Mouse (Mus musculus) retina, postnatal 1 day (tissue): ENCODE measurements at regions not wholly inside any gene's neighbourhood (a gene's known extent, or its start where the extent isn't known, plus 50 kb on each side); places are given as distances from the start of the nearest gene placed in this dataset.
"Not testable (repeated sequence)": the region's sequence is repeated elsewhere in the genome, so short reads cannot be mapped to it uniquely, and the experiment has no call there.

Experiments
- DNase-seq: peaks from one replicate; pipeline ENCODE4 v3.0.0-alpha.2; 2012

DNA sequence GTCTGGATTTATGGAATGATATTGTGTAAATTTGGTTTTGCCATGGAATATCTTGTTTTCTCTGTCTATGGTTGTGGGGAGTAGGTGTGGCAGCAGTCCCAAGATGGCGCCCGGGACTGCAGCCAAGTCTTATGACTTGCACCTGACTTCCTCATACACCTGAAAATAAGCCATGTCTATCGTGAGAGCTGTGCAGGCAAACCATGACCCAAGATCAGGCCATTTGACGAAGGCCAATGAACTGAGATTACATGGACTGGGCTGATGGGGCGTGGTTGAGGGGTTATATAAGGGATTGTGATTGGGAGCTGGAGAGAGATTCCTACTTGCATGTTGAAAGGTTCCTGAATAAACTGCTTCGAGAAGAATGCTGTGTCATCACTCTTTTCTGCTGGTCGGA is 139.5 kb downstream of the Slc6a15 start:
- not testable (repeated sequence) for DNase-seq

DNA sequence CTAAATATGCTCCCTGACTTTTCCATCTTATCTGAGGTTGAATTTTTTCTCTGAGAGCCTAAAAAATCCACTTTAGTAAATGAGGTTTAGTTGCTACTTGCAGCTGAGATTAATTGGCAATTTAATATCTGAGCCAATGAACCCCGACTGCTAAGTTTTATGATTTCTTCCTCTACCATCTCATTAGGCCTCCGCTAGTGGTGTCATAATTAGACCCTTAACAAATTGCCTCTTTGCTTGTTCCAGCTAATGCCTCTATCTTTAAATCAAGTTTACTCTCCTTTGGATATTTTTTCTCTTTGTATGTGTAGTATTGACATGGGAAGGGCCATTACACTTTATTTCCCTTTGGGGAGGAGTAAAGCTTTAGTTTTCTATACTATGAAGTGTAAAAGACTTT is 176.9 kb downstream of the Slc6a15 start:
- DNase-seq: no peak

DNA sequence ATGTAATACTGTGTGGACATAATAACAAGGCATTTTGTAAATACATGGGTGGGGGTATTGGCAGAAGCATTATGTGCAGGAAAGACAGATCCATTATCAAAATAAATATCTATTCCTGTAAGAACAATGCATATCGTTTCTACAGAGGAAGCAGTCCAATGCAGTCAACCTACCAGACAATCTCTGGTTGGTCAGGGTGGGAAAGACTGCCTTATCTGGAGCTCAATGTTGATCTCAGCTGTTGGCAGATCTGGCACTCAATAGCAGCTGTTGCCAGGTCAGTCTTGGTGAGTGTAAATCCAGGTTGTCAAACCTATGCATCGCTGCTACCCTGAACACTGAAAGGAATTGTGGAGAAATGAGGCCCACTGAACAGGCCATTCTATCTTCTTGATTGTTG is 181.9 kb downstream of the Slc6a15 start:
- no peak for DNase-seq

DNA sequence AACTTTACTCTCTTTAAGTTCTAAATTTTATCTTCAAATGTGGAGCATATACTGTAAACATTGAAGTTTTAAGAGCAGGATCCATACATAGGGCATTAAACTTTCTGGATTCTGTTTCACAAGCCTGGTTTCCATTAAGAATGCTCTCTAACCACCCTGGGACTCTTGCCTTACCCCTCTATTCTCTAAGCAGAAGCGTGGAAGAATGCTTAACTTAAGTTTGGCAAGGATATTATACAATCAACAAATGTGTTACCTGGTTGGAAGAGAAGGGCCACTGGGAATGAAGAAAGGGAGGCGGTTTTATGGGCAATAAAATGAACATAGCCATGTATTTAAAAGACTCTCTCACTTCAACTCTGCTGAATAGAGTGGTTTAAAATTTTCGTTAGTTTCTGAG is 217.5 kb downstream of the Slc6a15 start:
- DNase-seq: no peak

DNA sequence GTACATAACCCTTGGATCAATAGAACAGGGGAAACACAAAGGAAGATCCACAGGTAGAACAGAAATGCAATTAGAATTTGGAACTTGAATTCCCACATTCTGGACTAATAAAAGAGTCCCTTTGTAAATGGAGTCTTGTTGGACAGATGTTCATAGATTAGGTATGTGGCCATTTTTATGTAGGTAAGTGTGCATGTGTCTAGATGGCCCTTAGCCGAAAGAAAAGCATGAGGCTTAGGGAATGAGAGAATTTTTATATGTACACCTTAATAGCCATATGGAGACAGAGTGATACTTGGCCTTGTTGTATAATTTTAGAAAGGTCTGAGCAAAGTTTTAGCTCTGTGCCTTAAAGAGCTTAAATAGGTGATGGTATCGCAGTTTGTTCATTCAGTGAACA is 217.9 kb downstream of the Slc6a15 start:
- no peak for DNase-seq

DNA sequence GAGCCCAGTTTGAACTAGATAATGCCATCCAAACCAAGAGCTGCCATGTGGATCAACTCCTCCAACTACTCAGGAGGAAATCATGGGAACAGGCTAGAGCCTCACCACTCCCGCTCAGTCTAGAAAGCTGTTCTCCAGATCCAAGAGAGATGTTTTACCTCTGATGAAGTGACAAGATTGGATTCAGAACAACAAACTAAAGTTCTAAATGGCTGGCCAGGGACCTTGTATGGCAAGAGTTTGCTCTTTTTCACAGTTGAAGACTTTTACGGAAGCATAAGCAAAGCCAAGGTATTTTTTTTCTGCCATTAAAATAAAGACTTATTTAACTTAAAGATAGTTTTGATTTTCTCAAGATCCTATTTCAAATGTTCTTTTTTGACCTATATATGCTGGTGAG is 224.4 kb downstream of the Slc6a15 start:
- no peak for DNase-seq

DNA sequence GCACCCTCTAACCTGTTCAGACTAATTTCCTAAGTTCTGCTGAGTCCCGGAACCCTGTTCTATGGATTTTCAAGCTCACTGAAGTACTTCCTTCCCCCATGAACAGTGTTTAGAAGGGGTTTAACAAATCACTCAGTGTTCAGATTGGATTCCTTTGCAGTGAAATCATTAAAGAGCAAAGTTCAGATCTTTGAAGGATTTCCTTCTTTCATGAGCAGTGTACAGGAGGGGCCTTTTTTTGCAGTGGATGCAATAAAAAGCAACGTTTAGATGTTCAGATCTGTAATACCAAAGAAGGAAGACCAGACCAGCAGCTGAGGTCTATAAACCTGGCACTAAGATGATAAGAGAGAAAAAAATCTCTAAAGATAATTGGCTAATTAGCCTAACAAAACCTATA is 273.6 kb downstream of the Slc6a15 start:
- no peak for DNase-seq

DNA sequence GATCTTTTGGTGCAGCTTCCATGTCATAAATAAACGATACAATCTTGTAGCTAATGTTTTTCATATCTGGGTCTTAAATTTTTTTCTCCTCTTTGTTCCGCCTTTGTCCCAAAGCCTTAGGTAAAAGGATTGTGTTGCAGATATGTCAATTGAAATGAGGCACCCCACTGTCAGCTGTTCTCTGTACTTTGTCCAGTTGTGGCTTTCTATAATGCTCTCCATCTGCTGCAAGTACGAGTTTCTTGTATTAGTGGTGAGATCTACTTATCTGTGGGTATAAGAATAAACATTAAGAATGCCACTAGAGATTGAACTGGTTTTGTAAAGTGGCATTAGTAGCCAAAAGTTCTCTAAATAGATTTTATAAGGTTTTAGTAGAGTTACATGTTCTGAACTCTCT is 282.3 kb downstream of the Slc6a15 start:
- DNase-seq: no peak

DNA sequence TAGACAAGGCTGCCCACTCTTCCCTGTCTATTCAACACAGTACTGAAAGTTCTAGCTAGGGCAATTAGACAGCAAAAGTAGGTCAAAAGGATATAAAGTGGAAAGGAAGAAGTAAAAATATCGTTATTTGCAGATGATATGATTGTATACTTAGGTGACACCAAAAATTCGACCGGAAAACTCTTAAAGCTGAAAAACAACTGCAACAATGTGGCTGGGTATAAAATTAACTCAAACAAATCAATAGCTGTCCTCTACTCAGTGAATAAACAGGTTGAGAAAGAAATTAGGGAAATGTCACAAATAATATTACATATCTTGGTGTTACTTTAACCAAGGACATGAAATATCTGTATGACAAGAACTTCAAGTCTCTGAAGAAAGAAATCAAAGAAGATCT is 305.5 kb downstream of the Slc6a15 start:
- DNase-seq: no peak

DNA sequence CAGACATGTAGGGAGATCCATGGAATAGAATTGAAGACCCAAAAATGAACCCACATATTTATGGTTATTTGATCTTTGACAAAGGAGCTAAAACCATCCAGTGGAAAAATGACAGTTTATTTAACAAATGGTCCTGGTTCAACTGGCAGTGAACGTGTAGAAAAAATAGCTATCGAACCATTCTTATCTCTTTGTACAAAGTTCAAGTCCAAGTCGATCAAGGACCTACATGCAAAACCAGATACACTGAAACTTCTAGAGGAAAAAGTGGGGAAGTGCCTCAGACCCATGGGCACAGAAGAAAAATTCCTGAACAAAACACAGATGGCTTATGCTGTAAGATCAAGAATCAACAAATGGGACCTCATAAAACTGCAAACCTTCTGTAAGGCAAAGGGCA is 306.2 kb downstream of the Slc6a15 start:
- no peak for DNase-seq

DNA sequence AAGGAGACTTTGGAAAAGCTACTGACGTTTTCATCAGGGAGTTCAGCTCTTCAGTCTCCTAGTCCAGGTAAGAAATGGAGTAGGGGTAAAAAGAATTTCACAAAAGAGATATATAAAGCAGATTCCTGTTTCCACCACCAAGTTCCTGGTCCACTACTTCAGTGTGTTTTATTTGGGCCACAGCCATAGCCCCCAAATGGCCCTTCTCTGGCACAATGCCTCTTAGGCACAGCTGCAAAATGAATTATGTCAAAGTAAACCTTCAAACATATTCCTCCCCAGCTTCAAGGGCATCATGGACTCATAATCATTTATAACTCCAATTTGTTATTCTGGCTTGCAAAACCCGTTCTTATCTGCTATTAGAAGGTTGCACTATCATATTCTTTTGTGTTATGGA is 325.1 kb downstream of the Slc6a15 start:
- DNase-seq: no peak

DNA sequence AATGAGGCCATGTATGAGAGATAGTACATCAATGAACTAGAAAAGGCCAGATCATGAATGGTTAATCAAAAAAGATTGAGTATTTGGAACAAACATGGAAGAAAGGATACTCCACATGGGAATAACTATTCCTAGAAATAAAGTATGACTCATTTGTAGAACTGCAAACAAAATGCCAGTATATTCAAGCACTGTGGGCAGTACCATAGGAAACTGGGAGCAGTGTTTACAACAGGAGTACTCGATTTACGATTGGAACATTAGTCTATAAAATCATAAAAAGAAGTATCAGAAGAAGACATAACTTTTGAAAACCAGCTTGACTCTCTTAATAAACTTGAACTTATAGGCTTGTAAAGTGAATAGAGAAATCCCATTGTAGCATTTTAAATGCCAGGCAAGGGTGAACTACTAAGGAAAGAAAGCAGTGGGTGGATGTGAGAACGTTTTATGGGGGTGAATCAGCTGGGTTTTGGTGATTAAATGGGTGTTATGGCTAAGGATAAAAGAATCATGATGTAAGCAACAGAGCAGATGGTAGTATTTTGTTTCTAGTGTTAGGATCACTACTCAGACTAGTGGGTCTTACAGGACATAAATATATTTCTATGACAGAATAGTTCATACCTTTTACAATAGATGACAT is 347.6 kb downstream of the Slc6a15 start:
- DNase-seq: no peak

DNA sequence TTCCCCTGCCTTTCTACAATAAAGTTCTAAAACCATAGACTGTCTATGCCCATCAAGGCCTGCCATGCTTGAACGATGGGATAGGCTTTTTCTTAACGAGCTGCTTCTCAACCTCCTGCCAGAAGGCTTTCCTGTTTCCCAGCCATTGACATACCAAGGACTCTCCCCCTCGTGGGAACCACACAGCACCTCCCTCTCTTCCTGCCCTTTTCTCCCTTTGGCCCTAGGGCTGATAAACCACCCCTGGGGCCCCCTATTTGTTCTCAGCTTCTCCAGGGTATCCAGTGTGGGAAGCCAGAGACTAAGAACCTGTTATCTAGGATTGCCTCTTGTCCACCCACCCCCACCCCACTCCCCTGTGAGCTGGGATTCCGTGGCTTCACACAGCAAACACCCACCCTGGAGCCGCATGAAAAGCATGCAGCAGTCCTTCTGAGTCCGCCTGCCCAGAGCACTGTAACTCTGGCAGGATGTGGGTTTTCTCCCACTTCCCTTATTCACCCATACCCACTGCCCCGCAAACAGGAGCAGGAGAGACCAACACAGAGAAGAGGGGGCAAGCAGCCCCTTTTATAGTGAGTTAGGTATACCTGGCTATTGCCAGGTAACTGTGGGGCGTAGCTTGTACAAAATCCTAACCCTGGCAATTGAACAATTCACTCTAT is 351.5 kb downstream of the Slc6a15 start:
- no peak for DNase-seq

DNA sequence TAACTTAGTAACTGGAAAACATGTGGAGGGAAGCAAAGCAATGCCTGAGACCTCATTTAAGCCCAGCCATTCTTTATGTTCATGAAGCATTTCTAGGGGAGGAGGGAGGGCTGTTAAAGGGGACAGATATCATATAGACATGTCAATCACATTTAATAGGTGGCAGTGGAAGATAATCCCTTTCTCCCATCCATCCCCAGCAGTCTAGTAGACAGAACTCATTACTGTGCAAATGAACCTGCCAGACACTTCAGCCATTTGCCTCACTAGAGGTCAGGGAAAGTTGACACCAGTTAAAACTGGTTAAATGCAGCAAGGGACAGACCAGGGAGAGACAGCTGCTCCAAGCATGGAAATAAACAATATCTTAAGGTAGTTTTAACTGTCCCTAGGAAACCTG is 359.1 kb downstream of the Slc6a15 start:
- DNase-seq: peak; percentile 86

DNA sequence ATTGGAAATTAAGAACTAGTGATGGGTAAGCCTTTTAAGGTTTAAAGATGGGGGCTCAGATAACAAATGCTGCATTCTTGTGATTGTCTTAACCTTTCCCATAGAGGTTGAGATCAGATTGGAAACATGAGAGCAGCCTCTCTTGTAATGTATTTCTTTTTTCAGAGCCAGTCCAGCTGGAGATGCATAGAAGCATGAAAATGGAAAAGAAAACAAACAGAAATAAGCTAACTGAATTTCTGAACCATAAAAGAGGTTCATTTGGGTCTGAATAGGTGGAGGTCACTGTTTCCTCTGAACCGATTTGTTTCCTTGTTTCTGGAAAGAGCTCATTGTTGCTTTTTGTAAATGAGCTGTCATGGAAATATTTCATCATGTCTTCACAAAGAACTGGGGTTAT is 363.9 kb downstream of the Slc6a15 start:
- DNase-seq: peak; percentile 47

DNA sequence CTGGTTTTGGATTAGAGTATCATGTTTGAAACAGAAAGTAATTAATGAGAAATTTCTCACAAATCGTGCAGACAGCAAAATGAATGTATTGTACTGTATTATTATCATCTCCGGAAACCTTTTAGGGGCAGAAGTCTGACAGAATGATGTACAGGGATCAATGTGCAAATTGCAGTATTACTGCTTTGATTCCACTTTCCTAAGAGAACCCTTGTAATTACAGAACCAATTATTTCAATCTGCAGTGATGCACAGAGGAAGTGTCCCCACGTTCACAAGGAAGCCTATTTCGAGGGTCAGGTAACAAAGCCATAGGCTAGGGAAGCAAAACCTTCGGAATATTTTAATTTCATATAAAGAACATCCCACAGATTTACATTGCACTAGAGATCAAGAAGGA is 364.4 kb downstream of the Slc6a15 start:
- peak; percentile 40 for DNase-seq

DNA sequence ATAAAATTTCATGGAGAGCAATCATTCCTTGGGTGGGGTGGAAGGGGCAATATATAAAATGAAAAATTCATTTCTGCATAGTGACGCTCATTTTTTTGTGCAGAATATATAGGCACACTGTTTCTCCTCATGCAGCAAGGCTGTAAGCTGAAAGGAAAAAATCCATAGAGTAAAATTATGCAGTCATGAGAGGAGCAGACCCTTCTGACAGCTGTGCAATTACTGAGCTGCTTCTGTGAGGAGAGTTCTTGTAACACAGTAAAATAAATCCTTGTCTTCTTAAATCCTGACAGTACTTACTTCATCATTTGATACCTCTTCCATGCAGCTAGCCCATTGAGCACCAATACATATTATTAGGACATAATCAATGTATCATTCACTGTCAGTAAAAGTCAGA is 362.7 kb upstream of the Gm21293 start:
- no peak for DNase-seq

DNA sequence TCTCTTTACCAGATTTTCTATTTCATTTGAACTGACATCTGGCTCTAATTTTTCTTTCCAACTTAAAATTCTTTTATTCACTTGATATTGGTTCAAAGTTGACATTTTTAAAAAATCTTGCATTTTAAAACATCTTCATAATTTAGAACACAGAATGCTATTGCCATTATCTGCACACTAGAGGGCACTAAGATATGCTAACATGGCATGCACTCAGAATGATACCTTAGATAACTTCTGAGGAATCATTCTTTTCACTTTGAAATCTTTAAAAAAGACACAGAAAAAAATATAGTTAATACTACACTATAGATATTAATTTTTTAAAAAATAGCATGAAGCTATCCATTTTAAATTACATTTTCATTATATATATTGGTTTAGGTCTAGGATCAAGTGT is 357.9 kb upstream of the Gm21293 start:
- DNase-seq: no peak

DNA sequence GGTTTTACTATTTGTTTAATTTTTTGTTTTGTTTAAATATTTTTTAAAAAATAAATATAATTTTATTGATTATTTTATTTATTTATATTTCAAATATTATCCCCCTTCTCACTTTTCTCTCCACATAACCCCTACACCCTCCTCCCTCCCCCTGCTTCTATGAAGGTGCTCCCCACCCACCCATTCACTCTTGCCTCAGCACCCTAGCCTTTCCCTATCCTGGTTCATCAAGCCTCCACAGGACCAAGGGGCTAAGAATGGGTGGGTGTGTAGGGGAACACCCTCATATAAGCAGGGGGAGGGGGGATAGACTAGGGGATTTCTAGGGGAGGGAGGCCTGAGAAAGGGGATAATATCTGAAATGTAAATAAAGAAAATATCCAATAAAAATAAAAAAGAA is 313.7 kb upstream of the Gm21293 start:
- no peak for DNase-seq

DNA sequence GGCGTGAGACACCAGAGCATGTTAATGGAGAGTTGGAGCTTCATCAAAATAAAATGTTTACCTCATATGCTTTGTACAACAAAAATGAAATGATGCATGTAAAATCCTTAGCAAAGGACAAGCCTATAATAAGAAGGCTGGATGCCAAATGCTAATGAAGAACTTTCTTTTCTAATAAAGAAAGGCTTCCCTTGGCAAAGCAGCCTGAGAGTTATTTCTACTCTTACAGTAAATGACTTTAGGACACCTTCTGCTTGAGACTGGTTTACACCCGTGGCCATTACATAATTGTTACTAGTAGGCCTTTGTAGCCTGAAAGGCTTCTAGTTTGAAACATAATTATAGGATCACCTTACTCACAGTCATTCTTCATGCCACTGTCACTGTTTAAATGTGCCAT is 310.7 kb upstream of the Gm21293 start:
- DNase-seq: peak; percentile 54

DNA sequence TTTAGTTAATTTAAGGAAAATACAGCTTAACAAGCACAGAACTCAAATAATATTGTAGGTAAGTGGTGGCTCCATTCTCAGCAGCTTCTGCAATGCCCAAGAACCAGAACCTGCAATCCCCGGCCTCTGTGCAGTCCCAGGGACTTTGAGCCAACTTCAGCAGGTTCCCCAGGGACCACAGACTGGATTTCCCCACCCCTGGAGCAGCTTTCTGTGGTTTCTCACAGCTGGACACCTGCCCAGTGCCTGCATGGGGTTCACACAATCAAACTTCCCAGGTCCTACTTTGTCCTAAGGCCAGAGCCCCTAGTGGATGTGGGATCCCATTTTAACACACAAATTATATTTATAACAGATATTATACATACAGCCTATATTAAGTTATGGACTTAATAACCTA is 287.6 kb upstream of the Gm21293 start:
- no peak for DNase-seq

DNA sequence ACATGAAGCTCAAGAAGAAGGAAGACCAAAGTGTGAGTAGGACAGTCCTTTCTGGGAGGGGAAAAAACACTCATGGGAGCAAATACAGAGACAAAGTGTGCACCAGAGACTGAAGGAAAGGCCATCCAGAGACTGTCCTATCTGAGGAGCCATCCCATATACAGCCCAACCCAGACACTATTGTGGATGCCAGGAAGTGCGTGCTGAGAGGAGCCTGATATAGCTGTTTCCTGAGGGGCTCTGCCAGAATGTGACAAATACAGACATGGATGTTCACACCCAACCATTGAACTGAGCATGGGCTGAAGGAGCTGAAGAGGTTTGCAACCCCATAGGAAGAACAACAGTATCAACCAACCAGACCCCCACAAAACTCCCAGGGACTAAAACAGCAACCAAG is 281.9 kb upstream of the Gm21293 start:
- no peak for DNase-seq

DNA sequence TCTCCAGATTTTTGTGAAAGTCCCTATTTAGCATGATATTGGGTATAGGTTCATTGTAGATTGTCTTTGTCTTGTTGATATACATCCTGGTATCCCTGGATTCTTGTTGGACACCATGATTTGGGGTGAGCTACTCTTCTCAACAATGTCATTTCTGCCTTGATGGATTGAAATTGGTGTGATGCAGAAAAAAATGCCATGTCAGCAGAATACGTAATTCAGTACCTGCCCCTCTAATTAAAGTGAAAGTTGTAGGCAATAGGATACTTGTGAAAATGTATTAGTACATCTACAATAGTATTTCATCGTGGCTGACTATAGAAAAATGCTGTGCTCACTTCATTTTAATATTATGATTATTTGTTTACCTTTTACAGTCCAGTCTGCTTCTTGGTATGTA is 280.7 kb upstream of the Gm21293 start:
- no peak for DNase-seq

DNA sequence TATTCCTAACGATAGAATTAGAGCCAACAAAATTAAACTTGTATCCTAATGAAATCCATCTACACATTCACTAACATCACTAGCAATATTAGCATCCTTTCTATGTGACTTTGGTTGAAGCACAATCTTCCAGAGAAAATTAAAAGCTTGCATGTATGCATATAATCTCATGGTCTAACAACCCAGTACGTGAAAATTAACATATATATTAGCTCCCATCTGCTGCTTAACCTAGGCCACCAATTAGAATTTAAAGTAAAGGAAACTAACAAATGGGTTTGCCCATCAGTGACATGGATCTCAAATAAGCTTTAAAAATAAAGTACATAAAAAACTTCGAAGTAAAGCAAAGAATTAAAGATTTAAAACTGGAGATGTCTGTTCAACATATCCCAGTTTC is 278.9 kb upstream of the Gm21293 start:
- no peak for DNase-seq

DNA sequence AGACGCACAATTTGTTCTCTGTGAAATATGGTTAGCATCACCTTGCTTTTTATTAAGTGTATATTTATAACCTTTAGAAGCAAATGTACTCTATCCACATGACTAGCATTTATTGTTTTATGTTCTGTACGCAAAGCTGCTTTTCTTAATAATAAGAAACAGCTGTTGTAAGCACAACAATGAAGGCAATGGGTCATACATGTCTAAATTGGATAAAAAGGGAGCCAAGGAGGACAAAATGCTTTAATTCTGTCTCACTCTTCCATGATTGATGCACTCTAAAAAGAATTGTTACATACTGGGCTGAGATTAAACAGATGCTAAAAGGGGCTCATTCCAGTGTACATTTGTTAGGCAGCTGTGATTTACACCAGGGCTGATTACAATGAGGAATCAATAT is 232.7 kb upstream of the Gm21293 start:
- DNase-seq: no peak
